Mouse (Mus musculus) cerebellum, adult 2 months (tissue): ENCODE results near the gene Arpc2. TPM values are rescaled to one million over a fixed set of nuclear protein-coding genes. Genes with fewer than 3 reads are reported as not detected.

Source experiments
- DNase-seq, 2 experiments: peaks; one replicate each; pipeline ENCODE4 v3.0.0; 2021
- H3K27ac ChIP-seq: fragments of 200-500 bp; 2 replicates; pipeline ENCODE4 v1.5.1; 2012; ENCODE audit warnings: low read length, control low read depth, inconsistent platforms; ENCODE audit not compliant: insufficient read depth
- H3K27me3 ChIP-seq: fragments of 200-500 bp; 2 replicates; pipeline ENCODE4 v1.6.1; 2012; ENCODE audit warnings: inconsistent platforms, mild to moderate bottlenecking, low read length, moderate library complexity; ENCODE audit not compliant: control insufficient read depth, insufficient read depth
- H3K4me1 ChIP-seq: fragments of 200-500 bp; 2 replicates; pipeline ENCODE4 v1.6.1; 2011; ENCODE audit warnings: low read length; ENCODE audit not compliant: control insufficient read depth, insufficient read depth
- H3K4me3 ChIP-seq: fragments of 200-500 bp; replicated peaks from 2 replicates; pipeline ENCODE3; 2011; ENCODE audit warnings: mild to moderate bottlenecking, low read depth, low read length, control low read depth; ENCODE audit not compliant: insufficient read depth
- CTCF ChIP-seq: fragments of 200-500 bp; IDR thresholded peaks from 2 replicates; pipeline ENCODE4 v1.5.1; 2011; ENCODE audit warnings: low read depth, mild to moderate bottlenecking, control low read depth, low read length, moderate library complexity, borderline replicate concordance; ENCODE audit not compliant: insufficient read depth
- POLR2A ChIP-seq: fragments of 200-500 bp; IDR thresholded peaks from 2 replicates; pipeline ENCODE4 v1.6.1; 2011; ENCODE audit warnings: low read length, control low read depth, borderline replicate concordance; ENCODE audit not compliant: insufficient read depth
- WGBS: fragments of 180-500 bp; shearing (Covaris S2); methylation state at CpG from one replicate; pipeline ENCODE4 v1.1.7; 2018; 5-methylcytosine and 5-hydroxymethylcytosine counted together
- polyA plus RNA-seq: library from polyadenylated mRNA; depleted of rRNA; stranded (reverse); fragments of >200 nt; gene quantifications from 2 replicates; pipeline ENCODE4 v1.2.3, GENCODE M21; 2012

The Arpc2 gene
- polyA plus RNA-seq, 1 experiment, result 146 TPM

DNA sequence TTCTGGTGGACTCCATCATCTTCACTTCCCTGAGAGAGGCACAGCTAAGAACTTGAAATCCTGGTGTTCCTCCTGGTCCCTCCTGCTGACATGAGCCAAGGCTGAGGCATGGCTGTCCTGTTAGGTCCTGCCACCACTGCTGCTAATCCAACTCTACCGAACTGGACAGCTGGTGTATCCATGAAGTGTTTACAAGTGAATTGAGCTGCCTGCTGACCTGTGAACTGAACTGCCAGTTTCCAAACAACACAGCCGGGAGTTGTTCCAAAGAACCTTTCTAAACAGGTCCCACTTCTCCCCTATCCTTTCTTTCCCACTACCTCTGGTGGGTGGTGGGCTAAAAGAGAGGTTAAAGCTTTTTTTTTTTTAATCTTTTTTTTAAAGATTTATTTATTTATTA, 5.9 kb upstream of the Arpc2 start:
- Histone ChIP-seq H3K27ac (no peak overlapping the region), H3K4me3 (no peak overlapping the region), H3K27me3 (no peaks in the 10 kb centered on the region), H3K4me1 (no peaks in the 10 kb centered on the region)
- no peak for DNase-seq
- no peak for TF ChIP-seq POLR2A
- no peak for TF ChIP-seq CTCF
- WGBS, result 43% methylated on average over 2 of the region's 2 CpGs

DNA sequence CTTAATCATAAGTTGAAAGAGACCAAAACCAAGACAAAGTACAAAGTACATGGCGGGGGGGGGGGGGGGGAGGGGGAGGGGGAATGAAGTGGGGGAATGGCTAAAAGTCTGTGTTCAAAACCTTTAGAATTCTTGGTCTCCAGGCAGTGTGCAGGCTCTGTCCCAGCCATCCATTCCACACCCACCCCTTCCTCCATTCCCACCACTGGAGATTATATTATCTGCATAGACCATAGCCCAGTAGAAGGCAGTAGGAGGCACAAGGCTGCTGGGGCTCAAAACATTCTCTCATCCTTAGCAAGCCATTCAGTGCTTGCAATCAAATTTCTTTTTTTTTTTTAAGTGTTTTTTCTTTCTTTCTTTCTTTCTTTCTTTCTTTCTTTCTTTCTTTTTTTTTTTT, 4.9 kb upstream of the Arpc2 start:
- Histone ChIP-seq H3K4me1 (no peaks in the 10 kb centered on the region), H3K27ac (no peak overlapping the region), H3K27me3 (no peaks in the 10 kb centered on the region), H3K4me3 (no peak overlapping the region)
- no peak for TF ChIP-seq POLR2A
- TF ChIP-seq CTCF, result no peak
- 67% methylated on average over 1 of the region's 1 CpGs for WGBS
- DNase-seq, result no peak

DNA sequence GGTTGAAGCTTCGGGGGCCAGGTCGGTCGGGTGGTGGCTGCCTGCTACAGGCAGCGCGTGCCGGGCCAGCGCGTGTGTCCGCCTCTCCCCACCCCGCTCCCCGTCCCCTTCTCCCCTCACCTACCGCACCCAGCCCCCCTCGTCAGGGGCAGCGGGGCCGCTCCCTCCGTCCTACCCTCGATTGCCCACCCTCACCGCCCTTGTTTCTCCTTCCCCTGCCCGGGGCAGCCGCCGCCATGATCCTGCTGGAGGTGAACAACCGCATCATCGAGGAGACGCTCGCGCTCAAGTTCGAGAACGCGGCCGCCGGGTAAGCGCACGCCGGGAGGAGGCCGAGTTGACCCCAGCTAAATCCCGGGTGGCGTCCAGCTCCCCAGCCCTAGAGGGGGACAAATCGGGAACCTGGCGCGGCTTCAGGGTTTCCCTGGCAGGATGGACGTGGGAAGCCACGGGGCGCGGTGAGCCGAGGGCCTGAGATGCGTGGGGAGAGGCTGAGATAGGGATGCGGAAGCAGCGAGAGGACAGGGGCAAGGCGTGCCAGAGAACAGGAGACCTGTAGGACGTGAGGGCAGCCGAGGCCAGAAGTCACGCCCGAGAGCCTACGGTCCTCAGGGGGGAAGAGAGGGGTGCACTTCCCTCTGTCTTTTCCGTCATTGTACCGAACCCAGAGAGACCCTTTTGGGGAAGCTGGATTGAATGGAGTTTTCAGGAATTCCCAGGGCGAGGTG, 870 bp downstream of the Arpc2 start:
- WGBS, result under 1% methylated on average over 54 of the region's 57 CpGs
- peaks cover 5% of the 10 kb centered on the region for H3K4me1 ChIP-seq
- H3K27ac ChIP-seq, result peak overlapping the region; percentile 8; the same call in 1 of the 2 replicates
- no peaks in the 10 kb centered on the region for H3K27me3 ChIP-seq
- DNase-seq, result no peak
- peak overlapping the region; percentile 72 for H3K4me3 ChIP-seq
- no peak for TF ChIP-seq POLR2A
- no peak for TF ChIP-seq CTCF

DNA sequence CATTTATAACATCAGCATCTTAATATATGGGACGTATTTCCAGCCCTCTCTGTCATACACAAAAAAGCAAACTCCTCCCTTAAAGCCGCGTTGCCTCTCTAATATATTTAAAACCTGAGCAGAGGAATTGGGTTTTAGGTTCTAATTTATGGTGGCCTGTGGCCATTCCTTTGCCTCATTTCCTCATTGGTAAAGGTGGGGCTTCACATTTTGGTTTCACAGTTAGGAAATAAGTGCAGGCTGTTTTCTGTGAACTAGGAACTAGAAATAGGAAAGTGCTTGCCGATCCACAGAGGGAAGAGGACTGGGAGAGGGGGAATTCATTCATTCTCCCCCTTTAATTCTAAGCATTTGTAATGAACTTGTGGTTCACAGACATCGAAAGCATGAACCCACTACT, 1.8 kb downstream of the Arpc2 start:
- WGBS, result 33% methylated on average over 5 of the region's 5 CpGs
- peaks cover 5% of the 10 kb centered on the region for H3K4me1 ChIP-seq
- no peak for TF ChIP-seq CTCF
- TF ChIP-seq POLR2A, result no peak
- H3K27me3 ChIP-seq, result no peaks in the 10 kb centered on the region
- H3K4me3 ChIP-seq, result no peak overlapping the region
- no peak overlapping the region for H3K27ac ChIP-seq
- no peak for DNase-seq

DNA sequence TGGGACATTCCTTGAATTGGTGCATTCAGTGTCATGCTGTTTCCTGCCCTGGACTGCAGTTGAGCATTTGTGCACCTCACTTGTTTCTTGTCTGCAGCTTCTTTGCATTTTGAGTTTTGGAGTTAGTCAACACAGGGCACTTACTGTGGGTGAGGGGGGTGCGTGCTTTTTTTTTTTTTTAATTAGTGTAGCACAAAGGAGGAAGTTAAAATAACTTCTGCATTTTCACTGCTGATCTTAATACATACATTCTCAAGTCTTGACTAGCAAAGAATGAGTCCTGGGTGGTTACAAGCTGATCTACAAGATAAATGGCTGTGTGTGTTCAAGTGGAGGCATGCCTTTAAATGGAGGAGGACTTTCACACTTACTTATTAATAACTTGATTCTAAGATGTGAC, 2.3 kb downstream of the Arpc2 start:
- H3K4me1 ChIP-seq, result peaks cover 5% of the 10 kb centered on the region
- no peak overlapping the region for H3K27ac ChIP-seq
- H3K27me3 ChIP-seq, result no peaks in the 10 kb centered on the region
- 64% methylated on average over 1 of the region's 1 CpGs for WGBS
- TF ChIP-seq CTCF, result no peak
- no peak for TF ChIP-seq POLR2A
- peak overlapping the region; percentile 1 for H3K4me3 ChIP-seq
- no peak for DNase-seq

DNA sequence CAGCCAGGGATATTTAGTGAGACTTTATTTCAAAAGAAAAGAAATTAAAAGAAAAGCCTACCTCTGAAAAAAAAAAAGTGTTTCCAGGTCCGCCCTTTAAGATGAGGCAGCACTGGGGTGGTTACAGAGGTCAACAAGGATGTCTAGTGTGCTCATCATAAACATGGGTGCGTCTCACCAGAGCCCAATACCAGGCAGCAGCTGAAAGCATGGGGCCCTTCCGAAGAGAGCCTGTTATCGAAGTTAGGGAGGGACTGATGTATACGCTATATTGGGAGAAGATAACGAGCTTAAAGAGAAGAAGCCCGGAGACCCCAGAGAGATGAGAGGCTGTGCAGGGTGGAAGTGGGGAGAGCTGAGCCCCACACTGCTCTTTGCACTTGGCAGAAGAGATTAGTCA, 3.3 kb downstream of the Arpc2 start:
- DNase-seq, result no peak
- Histone ChIP-seq H3K4me3 (no peak overlapping the region), H3K27me3 (no peaks in the 10 kb centered on the region), H3K4me1 (peaks cover 5% of the 10 kb centered on the region), H3K27ac (no peak overlapping the region)
- WGBS, result 74% methylated on average over 7 of the region's 7 CpGs
- TF ChIP-seq CTCF (no peak), POLR2A (no peak)

DNA sequence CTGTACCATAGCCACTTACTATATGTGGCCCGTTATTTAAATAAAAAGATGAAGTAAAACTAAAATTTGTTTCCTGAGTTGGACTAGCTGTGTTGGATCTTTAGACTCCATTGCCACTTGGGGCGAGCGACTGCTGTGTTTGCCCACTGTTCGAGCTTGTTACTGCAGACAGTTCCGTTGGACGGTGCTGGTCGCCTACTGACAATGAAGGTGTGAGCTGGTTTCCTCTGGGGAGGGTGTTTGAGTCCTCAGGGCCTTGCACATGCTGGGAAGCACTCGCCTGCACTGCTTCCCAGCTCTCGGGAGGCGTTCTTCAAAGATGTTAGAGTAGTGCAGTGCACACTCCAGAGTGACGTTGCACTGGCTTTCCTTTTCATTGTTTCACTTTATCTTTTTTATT, 3.7 kb downstream of the Arpc2 start:
- Histone ChIP-seq H3K27me3 (no peaks in the 10 kb centered on the region), H3K27ac (no peak overlapping the region), H3K4me3 (no peak overlapping the region), H3K4me1 (peaks cover 5% of the 10 kb centered on the region)
- WGBS, result 37% methylated on average over 11 of the region's 11 CpGs
- TF ChIP-seq CTCF, result no peak
- no peak for TF ChIP-seq POLR2A
- no peak for DNase-seq

DNA sequence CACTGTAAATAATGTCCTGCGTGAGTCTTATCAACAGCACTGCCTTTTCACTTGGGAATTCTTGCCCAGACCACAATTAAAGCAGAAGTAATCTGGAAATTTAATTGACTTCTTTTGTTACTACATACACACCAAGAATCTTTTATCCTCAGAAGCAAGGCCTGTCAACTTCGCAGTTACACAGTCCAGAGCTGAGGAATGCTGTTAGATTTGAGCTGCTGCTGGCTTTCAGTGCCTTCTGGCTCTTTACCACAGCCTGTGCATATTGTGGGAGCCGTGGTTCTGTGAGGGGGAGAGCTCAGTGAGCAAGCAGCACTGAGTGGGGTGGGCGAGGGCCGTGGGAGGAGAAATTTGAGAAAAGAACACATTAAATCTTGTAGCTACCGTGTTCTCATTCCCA, 4.4 kb downstream of the Arpc2 start:
- no peak overlapping the region for H3K4me3 ChIP-seq
- DNase-seq, result no peak

More for the DNA sequence above, 4.4 kb downstream of the Arpc2 start:
- Histone ChIP-seq H3K27ac (no peak overlapping the region), H3K4me1 (peaks cover 6% of the 10 kb centered on the region), H3K27me3 (no peaks in the 10 kb centered on the region)
- WGBS, result 57% methylated on average over 6 of the region's 6 CpGs
- TF ChIP-seq CTCF, result no peak
- no peak for TF ChIP-seq POLR2A
